Mouse (Mus musculus): Measurements from ENCODE around the gene Dctn3.

GRCm38 (mm10) chr4:41705922-41706754 is 16.8 kb downstream of the Dctn3 start:
- TF ChIP-seq GATA1 (IDR thresholded peaks at IDR 0.05; ENCODE audit: low read length), result no peak
- no peak for TF ChIP-seq TAL1 (IDR thresholded peaks at IDR 0.05; ENCODE audit: low read length)
